Mouse (Mus musculus): ENCODE measurements at regions not wholly inside any gene's neighbourhood (a gene's known extent, or its start where the extent isn't known, plus 50 kb on each side); places are given as distances from the start of the nearest gene placed in this dataset.
A peak's percentile ranks its signal among the peaks of the same experiment; 100 is the strongest.

GRCm38 (mm10) chr14:118318524-118318923, 51.8 kb downstream of the Gm9376 start:
- DNase-seq (ENCODE audit: low read depth), result no peak

- no peak for DNase-seq (ENCODE audit: low read depth)
Measured at GRCm38 (mm10) chr14:118320101-118320500, 53.3 kb downstream of the Gm9376 start.

DNA sequence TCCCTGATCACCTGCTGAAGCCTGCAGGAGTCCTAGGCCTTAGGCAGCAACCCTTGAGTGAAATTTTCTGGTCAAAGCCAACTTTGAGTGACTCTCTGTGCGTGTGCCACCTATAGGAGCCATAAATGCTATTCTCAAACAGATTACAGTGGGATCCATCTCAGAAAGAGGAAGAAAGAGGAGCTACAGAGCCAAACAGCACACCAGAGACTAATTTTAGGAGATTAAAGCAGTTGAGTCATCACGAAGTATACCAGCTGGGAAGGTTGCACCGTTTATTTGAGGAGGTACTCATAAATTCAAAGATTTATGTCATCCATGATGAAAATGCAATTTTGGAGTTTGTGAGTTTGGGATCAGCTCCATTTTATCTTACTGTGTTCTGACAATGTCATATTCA, 54.3 kb downstream of the Gm9376 start:
- DNase-seq (ENCODE audit: low read depth), result no peak

GRCm38 (mm10) chr14:118322003-118322821, 55.5 kb downstream of the Gm9376 start:
- DNase-seq (ENCODE audit: low read depth), result no peak

- DNase-seq (ENCODE audit: low read depth), result no peak
Measured at GRCm38 (mm10) chr14:118322865-118323264, 56.1 kb downstream of the Gm9376 start.

DNA sequence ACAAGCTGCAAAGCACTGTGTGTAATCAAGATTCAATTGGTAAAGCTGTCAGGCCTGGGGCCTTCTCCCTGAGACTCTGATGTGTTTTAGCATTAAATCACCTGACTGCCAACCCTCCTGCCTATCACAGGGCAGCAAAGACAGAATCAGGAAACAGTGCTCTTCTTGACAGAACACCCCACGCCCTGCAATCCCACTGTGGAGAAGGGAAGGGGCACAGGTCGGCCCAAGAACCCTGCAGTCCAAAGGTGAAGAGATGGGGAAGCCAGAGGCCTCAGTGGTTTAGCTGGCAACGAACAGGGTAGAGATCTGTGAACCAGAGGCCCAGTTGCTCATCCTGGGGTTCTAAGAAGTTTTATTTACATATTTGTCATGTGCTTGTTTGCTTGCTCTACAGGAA, 71.3 kb downstream of the Gm9376 start:
- DNase-seq (ENCODE audit: low read depth), result no peak

DNA sequence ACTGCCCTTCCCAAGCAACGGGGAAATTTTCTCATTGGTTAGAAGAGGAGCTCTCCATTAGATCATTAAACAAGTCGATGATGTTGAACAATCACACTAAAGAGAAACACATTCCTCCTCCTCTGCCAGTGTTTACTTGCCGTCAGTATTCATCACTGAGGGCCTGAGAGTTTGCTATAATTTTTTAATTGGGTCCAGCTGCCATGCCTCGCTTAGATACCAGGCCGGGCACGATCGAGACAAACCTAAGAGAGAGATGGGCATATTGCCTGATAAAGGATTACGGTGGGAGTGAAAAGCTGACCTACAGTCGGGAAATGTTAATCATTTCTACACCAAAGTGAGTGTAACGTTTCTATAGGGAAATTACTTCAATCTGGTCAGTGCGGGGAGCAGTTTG, 96.2 kb downstream of the Gm9376 start:
- DNase-seq (ENCODE audit: low read depth), result no peak

GRCm38 (mm10) chr14:118363391-118363821, 96.6 kb downstream of the Gm9376 start:
- DNase-seq (ENCODE audit: low read depth), result no peak

DNA sequence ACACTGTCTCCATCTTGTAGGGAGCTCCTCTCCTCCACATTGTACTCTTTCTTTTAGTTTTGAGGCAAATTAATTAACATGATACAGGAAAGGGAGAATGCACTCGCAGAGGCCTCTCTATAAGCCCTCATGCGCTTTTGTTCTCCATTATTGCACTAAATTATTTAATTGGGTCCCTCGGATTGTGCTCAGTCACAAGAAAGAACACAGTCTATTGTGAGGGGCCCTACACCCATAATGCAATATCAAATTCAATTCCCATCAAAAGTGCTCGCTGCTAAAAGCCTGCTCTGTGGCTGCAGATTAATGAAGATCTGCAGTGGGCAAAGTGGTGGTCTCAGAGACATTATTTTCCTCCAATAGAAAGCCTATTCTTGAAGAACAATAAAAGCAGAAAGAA, 99.8 kb downstream of the Gm9376 start:
- DNase-seq (ENCODE audit: low read depth), result no peak

- DNase-seq (ENCODE audit: low read depth), result no peak
Measured at GRCm38 (mm10) chr14:118368619-118369431, 102.1 kb downstream of the Gm9376 start.

GRCm38 (mm10) chr14:118371336-118371735, 104.6 kb downstream of the Gm9376 start:
- DNase-seq (ENCODE audit: low read depth), result no peak

DNA sequence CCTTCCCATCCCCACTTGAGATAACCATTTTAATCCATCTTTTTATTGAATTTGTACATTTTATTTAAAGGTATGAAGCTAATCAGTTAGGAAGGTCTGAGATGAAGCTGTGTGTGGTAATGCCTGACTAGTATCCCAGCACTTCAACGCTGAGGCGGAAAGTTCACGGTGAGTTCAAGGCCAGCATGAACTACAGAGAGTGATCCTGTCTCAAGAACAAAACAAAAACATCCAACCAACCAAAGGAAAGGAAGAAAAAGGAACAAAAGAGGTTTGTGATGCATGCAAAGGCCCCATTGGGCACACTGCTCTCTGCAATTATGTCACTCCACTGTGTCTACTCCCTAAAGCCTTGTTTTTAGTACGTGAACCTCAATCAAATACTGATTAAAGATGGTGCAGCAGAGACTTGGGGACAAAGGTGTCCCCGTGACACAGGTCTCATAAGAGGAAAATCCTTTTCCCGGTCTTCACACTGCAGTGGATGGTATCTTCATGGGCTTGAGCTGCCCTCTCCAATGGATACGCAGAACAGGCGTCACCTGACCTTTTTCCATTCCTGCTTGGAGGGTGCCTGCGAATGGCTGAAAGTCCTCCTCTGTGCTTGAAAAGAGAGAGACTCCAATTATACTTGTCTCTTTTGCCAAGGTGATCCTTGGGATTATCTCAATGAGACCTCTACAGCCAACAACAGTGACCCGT, 108.2 kb downstream of the Gm9376 start:
- DNase-seq (ENCODE audit: low read depth), result no peak

- no peak for DNase-seq (ENCODE audit: low read depth)
Measured at GRCm38 (mm10) chr14:118375641-118376040, 108.9 kb downstream of the Gm9376 start.

GRCm38 (mm10) chr14:118379624-118380023, 112.9 kb downstream of the Gm9376 start:
- DNase-seq (ENCODE audit: low read depth), result no peak

GRCm38 (mm10) chr14:118385529-118385932, 118.8 kb downstream of the Gm9376 start:
- DNase-seq (ENCODE audit: low read depth), result no peak

DNA sequence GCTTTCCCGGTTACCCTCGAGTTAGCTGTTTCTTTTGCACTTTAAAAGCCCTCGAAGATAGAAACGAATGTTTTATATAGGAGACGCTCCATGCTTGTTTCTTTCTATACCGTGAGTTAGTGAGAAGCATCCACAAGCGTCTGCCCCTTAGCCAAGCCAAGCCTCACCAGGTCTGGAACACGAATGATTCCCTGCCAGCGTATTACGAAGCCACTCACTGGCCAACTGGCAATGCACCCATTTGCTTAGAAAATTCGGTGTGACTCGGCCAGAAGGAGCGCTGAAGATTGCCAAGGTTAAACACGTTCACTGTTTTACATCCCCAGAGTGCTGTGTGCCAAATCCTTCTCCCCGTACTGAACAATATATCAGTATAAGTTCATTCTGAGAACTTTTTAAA, 121.3 kb downstream of the Gm9376 start:
- peak; percentile 2 for DNase-seq (ENCODE audit: low read depth)

DNA sequence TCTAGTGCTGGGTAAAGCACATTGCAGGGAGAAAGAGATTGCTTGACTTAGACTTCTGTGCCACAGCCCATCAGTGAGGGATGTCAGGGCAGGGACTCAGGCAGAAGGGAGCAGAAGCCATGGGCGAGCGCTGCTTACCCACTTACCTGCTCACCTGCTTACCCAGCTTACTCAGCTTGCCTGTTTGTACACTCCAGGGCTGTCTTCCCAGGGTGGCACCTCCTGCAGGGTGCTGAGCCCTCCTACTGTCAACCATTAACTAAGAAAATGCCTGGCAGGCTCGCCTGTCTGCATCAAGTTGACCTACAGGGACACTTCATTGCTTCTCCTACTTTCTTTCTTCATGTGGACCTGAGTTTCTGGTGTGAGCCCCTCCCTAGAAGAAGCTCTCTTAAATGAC, 124.0 kb downstream of the Gm9376 start:
- no peak for DNase-seq (ENCODE audit: low read depth)

- no peak for DNase-seq (ENCODE audit: low read depth)
Measured at GRCm38 (mm10) chr14:118391561-118391960, 124.8 kb downstream of the Gm9376 start.

DNA sequence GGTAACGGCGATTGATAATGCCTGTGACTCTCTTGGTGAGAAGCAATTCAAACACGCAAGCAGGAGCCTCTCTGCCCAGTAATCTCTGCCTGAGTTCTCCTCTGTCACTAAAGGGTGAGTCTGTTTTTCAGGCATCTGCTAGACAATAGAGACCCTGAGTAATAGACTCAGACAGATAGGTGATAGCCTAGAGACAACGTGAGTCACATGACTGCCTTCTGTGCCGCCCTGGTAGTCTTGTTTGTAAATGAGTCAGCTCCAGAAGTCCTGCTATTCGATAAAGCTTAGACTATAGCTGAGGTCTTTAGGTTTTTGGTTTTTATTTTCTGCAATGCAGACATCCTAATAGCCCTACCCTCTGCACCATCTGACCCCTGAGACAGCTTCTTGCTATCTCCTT, 126.9 kb downstream of the Gm9376 start:
- DNase-seq (ENCODE audit: low read depth), result no peak

GRCm38 (mm10) chr14:118414275-118414674, 147.5 kb downstream of the Gm9376 start:
- DNase-seq (ENCODE audit: low read depth), result no peak

DNA sequence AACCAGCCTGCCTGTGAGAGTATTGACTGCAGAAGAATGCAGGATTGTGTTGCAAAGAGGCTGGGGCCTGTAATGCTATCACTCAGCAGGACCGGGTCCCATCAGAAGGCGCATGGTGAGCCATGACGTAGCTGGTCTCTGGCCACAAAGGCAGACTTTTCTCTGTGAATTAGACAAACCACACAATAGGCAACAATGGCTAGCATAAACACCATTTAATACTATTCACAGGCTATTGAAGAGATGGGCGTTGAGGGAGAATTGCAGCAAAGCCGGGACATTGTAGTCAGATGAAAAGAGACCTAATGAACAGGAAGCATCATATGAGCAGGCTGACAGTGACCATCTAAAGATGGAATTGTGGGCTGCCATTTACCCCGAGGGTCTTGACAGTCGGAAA, 149.4 kb downstream of the Gm9376 start:
- DNase-seq (ENCODE audit: low read depth), result no peak

- no peak for DNase-seq (ENCODE audit: low read depth)
Measured at GRCm38 (mm10) chr14:118419442-118420193, 152.9 kb downstream of the Gm9376 start.

All from NIH3T3 (cell line).